Comparison of ENCODE assay signal across 8 mouse cellular contexts in genomic region chr13:92844586-92845221, GRCm38 (mm10). TPM values are rescaled to one million over a fixed set of nuclear protein-coding genes. Genes with fewer than 3 reads are reported as not detected.
DNase-seq lines count a peak whose midpoint lies in the region; ATAC-seq lines count a peak whose summit lies in the region.

Mtx3 (plus strand) TSS chr13:92844760.

- intact Hi-C loops in gastrocnemius, postnatal 14 days (cut with DNase I; ENCODE audit: low total_unique reads), result no loop called here
- intact Hi-C loops in left cerebral cortex, postnatal 10 days (cut with DNase I), result loop anchor here (5.0 kb wide), 1 partner anchor 82 kb away; no protein-coding TSS in a partner anchor

- ATAC-seq in inflammation-experienced regulatory T-cells, adult 6 months, result peak; percentile 96
- ATAC-seq in megakaryocyte progenitor cell, adult 5-6 weeks (replicated peaks; ENCODE audit: poor library complexity), result peak; percentile 95

- DNase-seq in adipocyte (ENCODE audit: low spot score), result peak; percentile 87
- DNase-seq in embryo, embryonic 10 days (ENCODE audit: low spot score), result peak; percentile 90
- peak; percentile 88 for DNase-seq in gastrocnemius, postnatal 14 days
- peak; percentile 81 to 93 for DNase-seq in left cerebral cortex, postnatal 10 days (ENCODE audit: extremely low spot score in 1 of 2, low spot score in 2 of 2)
- peak; percentile 92 to 93 for DNase-seq in right cerebral cortex, postnatal 10 days (ENCODE audit: low spot score in 2 of 2)
- DNase-seq in urinary bladder, postnatal 14 days (ENCODE audit: low spot score), result peak; percentile 84

RNA-seq across cellular contexts. Expression of gene Mtx3, which starts in this region (rescaled TPM):
- total RNA-seq in gastrocnemius, postnatal 14 days (2021), result 1 to 10 TPM; 4.7 to 6.1 TPM
- 1 to 10 TPM; 2.0 to 4.8 (median 3.5) TPM for polyA plus RNA-seq in inflammation-experienced regulatory T-cells, adult 6 months (2017; shearing (Covaris generic))
- total RNA-seq in left cerebral cortex, postnatal 10 days (2021), result 10 to 100 TPM; 30.0 to 33.9 TPM
- 6.5 and 10.8 TPM in 2 replicates for total RNA-seq in megakaryocyte progenitor cell, adult 5-6 weeks (2015)
- 7.1 and 9.6 TPM in 2 replicates for total RNA-seq in megakaryocyte progenitor cell, adult 5-6 weeks (2017)

Comparison
In these comparisons a context has a peak if more than half of its experiments do, and no peak if none do; other contexts are left out.
1. Peak in every context shown above with its lines: DNase-seq and ATAC-seq.